ENCODE assay signal across 8 mouse cellular contexts in genomic region chr14:32159690-32160246, GRCm38 (mm10). TPM values are rescaled to one million over a fixed set of nuclear protein-coding genes. Genes with fewer than 3 reads are reported as not detected.
DNase-seq lines count a peak whose midpoint lies in the region; ATAC-seq and TF ChIP-seq lines count a peak whose summit lies in the region.

TSS of gene Ncoa4 (plus strand) at chr14:32159865.

- TF ChIP-seq CTCF in kidney, adult 2 months (conservative IDR thresholded peaks at IDR 0.05; ENCODE audit: insufficient read depth, insufficient read length, low read depth, low read length): no peak
- no peak for TF ChIP-seq CTCF in spleen, adult 2 months (IDR thresholded peaks at IDR 0.05; ENCODE audit: extremely low read depth, insufficient read depth, insufficient read length, insufficient replicate concordance)

- H3K4me1 ChIP-seq in embryonic facial prominence, embryonic 13.5 days: peaks cover 13% of the 10 kb centered on the region
- H3K4me1 ChIP-seq in kidney, adult 2 months (ENCODE audit: control insufficient read depth, insufficient read depth, low read length): peaks cover 21% of the 10 kb centered on the region; the same call in 1 of the 2 replicates
- peaks cover 21% of the 10 kb centered on the region for H3K4me1 ChIP-seq in limb, embryonic 12.5 days (replicated peaks)
- H3K4me1 ChIP-seq in midbrain, embryonic 15.5 days: peaks cover 29% of the 10 kb centered on the region
- H3K4me1 ChIP-seq in spleen, adult 2 months (ENCODE audit: control insufficient read depth, insufficient read depth, insufficient read length): peaks cover 7% of the 10 kb centered on the region; the same call in 1 of the 2 replicates

- no peaks in the 10 kb centered on the region for H3K27me3 ChIP-seq in embryonic facial prominence, embryonic 13.5 days
- H3K27me3 ChIP-seq in kidney, adult 2 months (replicated peaks; ENCODE audit: control insufficient read depth, insufficient read depth, low read length): no peaks in the 10 kb centered on the region
- no peaks in the 10 kb centered on the region for H3K27me3 ChIP-seq in limb, embryonic 12.5 days
- no peaks in the 10 kb centered on the region for H3K27me3 ChIP-seq in midbrain, embryonic 15.5 days (replicated peaks)
- no peaks in the 10 kb centered on the region for H3K27me3 ChIP-seq in spleen, adult 2 months (ENCODE audit: control insufficient read depth, insufficient read depth, low read length)

- H3K9me3 ChIP-seq in embryonic facial prominence, embryonic 13.5 days: no peaks in the 10 kb centered on the region
- no peaks in the 10 kb centered on the region for H3K9me3 ChIP-seq in limb, embryonic 12.5 days
- no peaks in the 10 kb centered on the region for H3K9me3 ChIP-seq in midbrain, embryonic 15.5 days

- WGBS in embryonic facial prominence, embryonic 13.5 days: under 1% methylated on average over 40 of the region's 40 CpGs
- under 1% methylated on average over 40 of the region's 40 CpGs for whole genome bisulfite sequencing in kidney, adult 2 months
- under 1% methylated on average over 40 of the region's 40 CpGs for WGBS in limb, embryonic 12.5 days
- WGBS in midbrain, embryonic 15.5 days: under 1% methylated on average over 40 of the region's 40 CpGs
- WGBS in spleen, adult 2 months: 1% methylated on average over 39 of the region's 40 CpGs

- H3K4me2 ChIP-seq in embryonic facial prominence, embryonic 13.5 days: peak within 1 kb of the TSS; percentile 89
- peak within 1 kb of the TSS; percentile 79 for H3K4me2 ChIP-seq in limb, embryonic 12.5 days
- peak within 1 kb of the TSS; percentile 81 for H3K4me2 ChIP-seq in midbrain, embryonic 15.5 days

- peak within 1 kb of the TSS; percentile 96 for H3K9ac ChIP-seq in embryonic facial prominence, embryonic 13.5 days
- peak within 1 kb of the TSS; percentile 94 for H3K9ac ChIP-seq in limb, embryonic 12.5 days (replicated peaks)
- peak within 1 kb of the TSS; percentile 99 for H3K9ac ChIP-seq in midbrain, embryonic 15.5 days

- no peaks in the 10 kb centered on the region for H3K36me3 ChIP-seq in embryonic facial prominence, embryonic 13.5 days
- H3K36me3 ChIP-seq in kidney, adult 2 months (ENCODE audit: control insufficient read depth, insufficient read depth, low read length): no peaks in the 10 kb centered on the region
- H3K36me3 ChIP-seq in limb, embryonic 12.5 days: 0 out of 2 replicates have a peak, but pooled peaks cover 5% of the 10 kb centered on the region
- H3K36me3 ChIP-seq in midbrain, embryonic 15.5 days (replicated peaks): no peaks in the 10 kb centered on the region
- H3K36me3 ChIP-seq in spleen, adult 2 months (ENCODE audit: control insufficient read depth, insufficient read depth, low read length): no peaks in the 10 kb centered on the region

- peak; percentile 68 for TF ChIP-seq POLR2A in kidney, adult 2 months (IDR thresholded peaks at IDR 0.05; ENCODE audit: low read depth, low read length)
- peak; percentile 88 for TF ChIP-seq POLR2A in spleen, adult 2 months (IDR thresholded peaks at IDR 0.05; ENCODE audit: low read depth, low read length)

- peak within 1 kb of the TSS; percentile 75 for H3K27ac ChIP-seq in embryonic facial prominence, embryonic 13.5 days
- H3K27ac ChIP-seq in kidney, adult 2 months (ENCODE audit: insufficient read depth, low read depth, low read length): peak within 1 kb of the TSS; percentile 96
- H3K27ac ChIP-seq in limb, embryonic 12.5 days: peak within 1 kb of the TSS; percentile 78
- H3K27ac ChIP-seq in midbrain, embryonic 15.5 days: peak within 1 kb of the TSS; percentile 91
- peak within 1 kb of the TSS; percentile 79 for H3K27ac ChIP-seq in spleen, adult 2 months (ENCODE audit: insufficient read depth, low read length)

- peak; percentile 90 for DNase-seq in 3134 (ENCODE audit: extremely low read depth, insufficient read length, low spot score)
- peak; percentile 98 for DNase-seq in adrenal gland, postnatal 36 days
- peak; percentile 98 to 100 for DNase-seq in heart, adult 18-20 months
- DNase-seq in kidney, adult 2 months: peak; percentile 99
- peak; percentile 95 to 97 for DNase-seq in spleen, adult 2 months (ENCODE audit: low read depth in 1 of 2, low spot score in 2 of 2)

- peak; percentile 93 for ATAC-seq in embryonic facial prominence, embryonic 13.5 days (ENCODE audit: insufficient number of reproducible peaks, insufficient read depth, low FRiP score, low TSS enrichment, low read depth)
- ATAC-seq in limb, embryonic 12.5 days (ENCODE audit: insufficient number of reproducible peaks, insufficient read depth, low FRiP score, low TSS enrichment, low read depth): peak; percentile 92
- peak; percentile 98 for ATAC-seq in midbrain, embryonic 15.5 days (replicated peaks)

- peak within 1 kb of the TSS; percentile 93 for H3K4me3 ChIP-seq in embryonic facial prominence, embryonic 13.5 days
- H3K4me3 ChIP-seq in kidney, adult 2 months (ENCODE audit: insufficient read depth, low read depth, low read length): peak within 1 kb of the TSS; percentile 87
- peak within 1 kb of the TSS; percentile 79 for H3K4me3 ChIP-seq in limb, embryonic 12.5 days (replicated peaks)
- peak within 1 kb of the TSS; percentile 99 for H3K4me3 ChIP-seq in midbrain, embryonic 15.5 days
- peak within 1 kb of the TSS; percentile 67 for H3K4me3 ChIP-seq in spleen, adult 2 months (ENCODE audit: extremely low read depth, insufficient read depth, insufficient read length)

RNA-seq across cellular contexts. Expression of gene Ncoa4, which starts in this region (rescaled TPM):
- 100 to 1,000 TPM; 194 to 226 TPM for total RNA-seq in adrenal gland, postnatal 36 days (2021)
- polyA plus RNA-seq in embryonic facial prominence, embryonic 13.5 days (2015; fragmentation: Nextera tagmentation; extraction: Ambion mirVana): 74.3 and 75.9 TPM in 2 replicates
- total RNA-seq in heart, adult 18-20 months (2021): 100 to 1,000 TPM; 146 to 149 TPM
- 56.0 and 57.2 TPM in 2 replicates for polyA plus RNA-seq in kidney, adult 2 months (2012; rRNA removed)
- 69.5 and 76.8 TPM in 2 replicates for polyA plus RNA-seq in limb, embryonic 12.5 days (2016; fragmentation: Nextera tagmentation; extraction: Ambion mirVana)
- 104 and 106 TPM in 2 replicates for polyA plus RNA-seq in midbrain, embryonic 15.5 days (2015; fragmentation: Nextera tagmentation; extraction: Ambion mirVana)
- polyA plus RNA-seq in spleen, adult 2 months (2012; rRNA removed): 34.1 and 45.2 TPM in 2 replicates

Comparison
In these comparisons a context has a peak if more than half of its experiments do, and no peak if none do; other contexts are left out.
1. Peak in every context shown above with its lines: DNase-seq, ATAC-seq, H3K4me3 ChIP-seq and H3K27ac ChIP-seq.